Mouse (Mus musculus) adrenal gland, adult (tissue): Measurements from ENCODE around the gene Slc35e4.
A peak's percentile ranks its signal among the peaks of the same experiment; 100 is the strongest.
"Not testable (repeated sequence)": the region's sequence is repeated elsewhere in the genome, so short reads cannot be mapped to it uniquely, and the experiment has no call there.

Experiments
- DNase-seq, 2 experiments: peaks; one replicate each; pipeline ENCODE4 v3.0.0; 2022 to 2023; ENCODE audit warnings: low spot score in 1 of 2; ENCODE audit not compliant: inconsistent age in 2 of 2

Gene Slc35e4

DNA sequence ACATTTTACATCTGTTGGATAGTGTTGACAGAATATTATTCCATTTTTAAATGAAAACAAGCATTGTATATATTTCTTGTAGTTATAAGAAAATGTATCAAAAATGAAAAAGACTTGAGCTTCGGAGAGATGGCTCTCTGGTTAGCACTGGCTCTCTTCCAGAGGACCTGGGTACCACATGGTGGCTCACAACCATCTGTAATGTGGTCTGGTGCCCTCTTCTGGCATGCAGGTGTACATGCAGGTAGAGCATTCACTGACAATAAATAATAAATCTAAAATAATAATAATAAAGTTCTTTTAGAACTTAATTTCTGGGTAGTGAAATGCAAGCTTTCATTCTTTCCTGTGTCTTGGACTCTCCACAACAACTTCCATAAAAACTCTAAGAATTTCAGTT, 4.3 kb upstream of the Slc35e4 start:
- DNase-seq, result peak in 1 of 2 experiments; percentile 54

- peak; percentile 97 to 98 for DNase-seq
Measured at GRCm38 (mm10) chr11:3913316-3914108, 952 bp downstream of the Slc35e4 start.

DNA sequence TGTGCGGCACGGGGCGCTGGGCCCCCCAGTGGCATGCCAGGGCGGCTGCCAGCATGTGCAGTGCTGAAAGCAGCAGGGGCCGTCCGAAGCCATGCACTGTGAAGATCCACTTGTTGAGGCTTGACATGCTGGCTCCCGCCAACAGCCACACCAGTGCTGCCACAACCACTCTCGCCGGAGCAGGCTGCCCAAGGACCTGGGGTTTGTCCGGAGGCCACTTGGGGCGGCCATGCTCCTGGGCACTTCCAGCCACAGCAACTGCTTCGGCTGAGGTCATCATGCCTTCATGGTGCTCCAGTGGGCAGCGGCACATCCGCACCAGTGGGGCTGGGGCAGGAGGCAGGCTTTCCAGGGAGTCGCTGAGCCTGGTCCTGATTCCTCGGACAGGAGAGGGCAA, 1.6 kb downstream of the Slc35e4 start:
- DNase-seq, result peak; percentile 68 to 81

- peak; percentile 68 to 74 for DNase-seq
Measured at GRCm38 (mm10) chr11:3912100-3912874, 2.2 kb downstream of the Slc35e4 start.

DNA sequence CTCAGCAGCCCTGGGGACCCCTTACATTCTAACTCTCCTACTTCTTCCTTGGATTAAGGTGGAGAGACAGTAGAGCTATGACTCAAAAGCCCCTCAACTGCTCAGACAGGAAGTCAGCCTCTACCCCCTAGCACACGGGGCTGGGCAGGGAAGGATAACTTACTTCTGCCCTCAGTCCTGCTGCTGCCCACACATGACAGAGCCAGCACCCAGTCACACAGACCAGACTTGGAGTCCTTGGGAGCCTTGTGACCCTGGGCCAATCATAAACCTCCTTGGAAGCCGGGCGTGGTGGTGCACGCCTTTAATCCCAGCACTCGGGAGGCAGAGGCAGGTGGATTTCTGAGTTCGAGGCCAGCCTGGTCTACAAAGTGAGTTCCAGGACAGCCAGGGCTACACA, 3.0 kb downstream of the Slc35e4 start:
- not testable (repeated sequence) for DNase-seq

GRCm38 (mm10) chr11:3910513-3911310, 3.8 kb downstream of the Slc35e4 start:
- DNase-seq, result no peak

GRCm38 (mm10) chr11:3909236-3909635, 5.2 kb downstream of the Slc35e4 start:
- DNase-seq, result no peak

DNA sequence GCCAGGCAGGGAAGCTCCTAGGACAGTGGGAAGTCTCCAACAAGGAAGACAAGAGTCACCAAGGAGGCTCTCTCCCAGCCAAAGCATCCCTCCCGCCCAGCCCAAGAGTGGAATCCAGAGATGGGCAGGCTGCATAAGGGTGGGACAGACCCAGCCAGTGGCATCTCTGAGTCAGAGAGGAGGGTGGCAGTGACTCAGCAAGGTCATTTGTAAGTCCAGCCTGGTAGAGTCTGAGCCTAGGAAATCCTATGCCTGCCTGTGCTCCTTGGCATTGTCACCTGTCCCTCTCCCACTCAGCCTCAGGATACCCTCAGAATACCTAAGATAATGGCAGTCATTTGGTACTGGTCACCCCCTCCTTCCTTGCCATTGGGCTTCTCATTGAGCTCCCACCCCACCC, 9.0 kb downstream of the Slc35e4 start:
- peak; percentile 74 to 77 for DNase-seq

- DNase-seq, result no peak
Measured at GRCm38 (mm10) chr11:3904673-3905072, 9.8 kb downstream of the Slc35e4 start.

- peak; percentile 83 to 90 for DNase-seq
Measured at GRCm38 (mm10) chr11:3903046-3903445, 11.4 kb downstream of the Slc35e4 start.

- no peak for DNase-seq
Measured at GRCm38 (mm10) chr11:3902516-3902915, 11.9 kb downstream of the Slc35e4 start.

DNA sequence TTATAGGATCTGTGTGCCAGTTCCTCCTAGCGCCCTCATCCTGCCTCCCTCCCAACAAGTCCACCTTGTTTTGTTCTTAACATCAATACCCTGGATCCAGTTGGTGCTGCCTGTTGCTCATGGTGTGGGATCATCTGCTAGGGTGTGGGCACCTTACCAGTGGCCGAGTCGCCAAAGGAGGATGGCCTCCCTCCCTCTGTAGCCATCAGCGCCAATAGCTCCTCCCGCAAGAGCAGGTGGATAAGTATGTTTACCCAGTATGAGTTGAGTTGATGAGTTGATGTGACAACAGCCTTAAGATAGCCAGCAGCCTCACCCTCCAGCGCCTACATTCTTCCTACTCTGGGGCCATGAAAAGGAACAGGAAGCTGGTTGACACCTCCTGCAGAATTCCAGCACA, 14.2 kb downstream of the Slc35e4 start:
- peak in 1 of 2 experiments; percentile 18 for DNase-seq

GRCm38 (mm10) chr11:3895933-3896332, 18.5 kb downstream of the Slc35e4 start:
- peak in 1 of 2 experiments; percentile 26 for DNase-seq

GRCm38 (mm10) chr11:3895458-3895857, 19.0 kb downstream of the Slc35e4 start:
- DNase-seq, result no peak

GRCm38 (mm10) chr11:3894406-3895281, 19.8 kb downstream of the Slc35e4 start, which contains the start of the genes 4921536K21Rik and Dusp18:
Gene 4921536K21Rik (minus strand): TSS chr11:3895098.
Gene Dusp18 (plus strand): TSS chr11:3895240.
- peak; percentile 94 to 97 for DNase-seq

DNA sequence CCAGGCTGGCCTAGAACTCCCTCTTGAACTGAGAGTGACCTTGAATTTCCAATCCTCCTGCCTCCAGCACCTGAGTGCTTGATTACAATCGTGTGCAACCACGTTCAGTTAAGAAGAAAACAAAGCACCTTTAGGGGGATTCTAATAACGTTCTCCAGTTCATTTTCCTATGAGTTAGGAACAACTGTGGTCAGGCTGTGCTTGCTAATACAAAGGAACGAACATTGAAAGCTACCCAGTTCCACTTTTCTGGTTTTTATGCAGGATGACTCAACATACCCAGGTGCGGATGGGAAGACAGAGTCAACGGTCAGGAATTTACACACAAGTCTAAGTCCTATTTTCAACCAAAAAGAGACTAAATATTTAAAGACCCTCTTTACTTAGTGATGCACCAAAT, 20.5 kb downstream of the Slc35e4 start:
- no peak for DNase-seq

- DNase-seq, result peak; percentile 42 to 75
Measured at GRCm38 (mm10) chr11:3887331-3887730, 27.1 kb downstream of the Slc35e4 start.

DNA sequence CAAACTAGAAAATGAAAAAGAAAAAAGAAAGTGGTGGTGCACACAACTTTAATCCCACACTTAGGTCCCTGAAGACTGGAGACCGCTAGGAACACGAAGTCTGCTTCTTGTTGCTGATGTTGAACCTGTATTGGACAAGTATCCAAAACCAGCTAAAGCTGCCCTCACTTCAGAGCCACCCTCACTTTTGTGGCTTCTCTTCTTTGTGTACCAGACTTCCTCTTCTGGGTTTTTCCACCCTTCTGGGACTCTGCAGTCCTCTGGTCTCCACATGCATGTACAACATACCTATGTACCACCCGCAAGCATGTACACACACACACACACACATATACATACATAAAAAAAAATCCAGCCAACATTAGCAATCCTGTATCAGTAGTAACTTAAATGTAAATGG, 30.8 kb downstream of the Slc35e4 start:
- no peak for DNase-seq

- DNase-seq, result peak; percentile 64 to 91
Measured at GRCm38 (mm10) chr11:3879836-3880235, 34.6 kb downstream of the Slc35e4 start.

- no peak for DNase-seq
Measured at GRCm38 (mm10) chr11:3878660-3879059, 35.8 kb downstream of the Slc35e4 start.
